Mouse (Mus musculus): ENCODE measurements around the gene Mafb.

The Mafb gene

DNA sequence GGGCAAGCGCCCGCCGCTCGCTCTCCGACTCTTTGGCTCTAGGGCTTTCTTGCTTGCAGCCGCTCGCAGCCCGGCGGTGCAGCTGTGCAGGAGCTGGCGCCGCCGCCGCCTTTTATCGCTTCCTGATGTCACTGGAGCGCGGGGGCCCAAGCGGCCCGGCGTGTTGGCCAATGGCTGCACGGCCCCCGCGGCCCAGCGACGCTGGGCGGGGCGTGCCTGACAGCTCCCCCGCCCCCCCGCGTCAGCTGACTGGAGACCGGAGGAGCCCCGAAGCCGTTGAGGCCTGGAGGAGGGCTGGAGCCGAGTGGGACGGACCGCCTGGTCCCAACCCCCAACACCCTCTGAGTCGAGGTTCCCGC is at the start of gene Mafb:
Gene Mafb (minus strand): TSS at position 86 of the 359 bp plus-strand sequence.
- in situ Hi-C loops (cut with MboI), result no loop called here

- in situ Hi-C loops (cut with MboI), result no loop called here
These were observed 48.3 kb upstream of the Mafb start for GRCm38 (mm10) chr2:160415161-160415560.

DNA sequence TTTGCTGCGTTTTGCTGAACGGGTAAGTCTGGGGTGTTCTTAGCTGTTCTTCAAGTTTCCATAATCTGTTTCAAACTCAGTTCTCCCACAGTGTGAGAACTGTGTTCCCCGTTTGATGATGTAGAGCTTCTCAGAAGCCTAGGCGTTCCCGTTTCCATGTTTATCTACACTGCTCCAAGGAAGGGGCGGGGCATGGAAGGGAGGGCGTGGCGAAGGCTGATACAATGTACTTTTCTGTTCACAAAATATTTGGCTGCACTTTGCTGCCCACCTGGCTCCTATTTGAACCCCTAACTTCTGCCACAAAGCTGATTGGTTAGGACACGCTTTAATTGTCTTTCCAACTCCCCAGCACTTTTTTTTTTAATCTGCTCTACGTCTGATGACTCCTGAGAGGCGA is 47.9 kb upstream of the Mafb start:
- in situ Hi-C loops (cut with MboI), result no loop called here

DNA sequence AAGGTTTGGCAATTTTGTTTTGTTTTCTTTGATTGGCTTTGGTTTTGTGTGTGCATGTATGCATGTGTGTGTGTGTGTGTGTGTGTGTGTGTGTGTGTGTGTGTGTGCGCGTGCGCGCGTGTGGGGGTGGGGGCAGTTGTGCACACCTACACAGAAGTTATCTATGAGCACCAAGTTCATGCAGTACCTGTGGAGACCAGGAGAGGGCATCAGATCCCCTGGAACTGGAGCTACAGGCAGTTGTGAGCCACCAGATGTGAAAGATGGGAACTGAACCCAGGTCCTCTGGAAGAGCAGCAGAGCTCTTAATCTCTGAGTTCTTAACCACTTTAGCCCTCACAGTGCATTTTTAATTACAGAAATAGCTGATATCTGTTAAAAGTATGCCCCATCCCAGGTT is 47.1 kb upstream of the Mafb start:
- in situ Hi-C loops (cut with MboI), result no loop called here

GRCm38 (mm10) chr2:160413055-160413454 is 46.2 kb upstream of the Mafb start:
- in situ Hi-C loops (cut with MboI), result no loop called here

GRCm38 (mm10) chr2:160411431-160411830 is 44.6 kb upstream of the Mafb start:
- in situ Hi-C loops (cut with MboI), result no loop called here

- in situ Hi-C loops (cut with MboI), result no loop called here
These were observed 40.9 kb upstream of the Mafb start for GRCm38 (mm10) chr2:160407720-160408119.

- in situ Hi-C loops (cut with MboI), result no loop called here
These were observed 30.9 kb upstream of the Mafb start for GRCm38 (mm10) chr2:160397747-160398146.

- in situ Hi-C loops (cut with MboI), result no loop called here
These were observed 27.9 kb upstream of the Mafb start for GRCm38 (mm10) chr2:160394735-160395134.

DNA sequence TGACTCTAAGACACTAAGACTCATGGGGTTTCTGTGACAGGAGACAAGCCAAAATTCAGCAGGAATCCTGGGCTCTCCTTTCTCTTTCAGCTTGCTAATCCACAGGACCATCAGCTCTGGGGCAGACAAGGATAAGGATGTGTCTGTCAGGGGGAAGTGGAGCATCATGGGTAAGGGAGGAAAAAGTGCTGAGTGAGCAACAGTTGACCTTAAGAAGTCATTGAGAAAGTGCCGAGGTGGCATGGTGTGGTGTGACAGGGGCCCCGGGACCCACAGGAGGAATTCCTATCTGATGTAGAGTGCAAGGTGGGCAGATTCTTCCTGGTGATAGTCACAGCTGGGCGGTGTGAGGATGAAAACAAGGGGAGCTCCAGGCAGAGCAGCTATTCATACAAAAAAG is 25.8 kb upstream of the Mafb start:
- in situ Hi-C loops (cut with MboI), result no loop called here

- in situ Hi-C loops (cut with MboI), result no loop called here
These were observed 21.7 kb upstream of the Mafb start for GRCm38 (mm10) chr2:160388596-160388995.

DNA sequence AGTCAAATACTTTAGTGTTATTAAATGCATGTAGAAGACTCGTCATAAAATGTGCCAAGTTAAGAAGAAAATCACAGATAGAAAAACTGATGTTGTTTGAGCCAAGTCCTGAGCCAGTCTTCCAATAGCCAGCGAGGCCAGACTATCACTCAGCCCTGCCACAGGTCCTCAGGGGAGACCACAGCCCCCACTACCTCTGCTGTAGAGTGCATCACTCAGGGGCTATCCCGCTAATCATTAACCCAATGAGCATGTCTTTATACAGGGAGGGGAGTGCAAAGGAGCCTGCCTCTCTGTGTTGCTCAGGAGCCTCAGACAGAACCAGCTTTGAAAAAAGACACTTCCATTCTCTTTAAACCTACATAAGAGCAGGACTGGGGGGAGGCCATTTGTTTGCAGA is 16.6 kb upstream of the Mafb start:
- in situ Hi-C loops (cut with MboI), result no loop called here

- in situ Hi-C loops (cut with MboI), result no loop called here
These were observed 11.4 kb upstream of the Mafb start for GRCm38 (mm10) chr2:160378271-160378670.

- in situ Hi-C loops (cut with MboI), result no loop called here
These were observed 9.4 kb upstream of the Mafb start for GRCm38 (mm10) chr2:160376236-160376635.

GRCm38 (mm10) chr2:160369653-160370420 is 3.0 kb upstream of the Mafb start:
- in situ Hi-C loops (cut with MboI), result no loop called here

GRCm38 (mm10) chr2:160368422-160369357 is 1.8 kb upstream of the Mafb start:
- in situ Hi-C loops (cut with MboI), result no loop called here

GRCm38 (mm10) chr2:160367448-160368208 is 763 bp upstream of the Mafb start:
- in situ Hi-C loops (cut with MboI), result no loop called here

DNA sequence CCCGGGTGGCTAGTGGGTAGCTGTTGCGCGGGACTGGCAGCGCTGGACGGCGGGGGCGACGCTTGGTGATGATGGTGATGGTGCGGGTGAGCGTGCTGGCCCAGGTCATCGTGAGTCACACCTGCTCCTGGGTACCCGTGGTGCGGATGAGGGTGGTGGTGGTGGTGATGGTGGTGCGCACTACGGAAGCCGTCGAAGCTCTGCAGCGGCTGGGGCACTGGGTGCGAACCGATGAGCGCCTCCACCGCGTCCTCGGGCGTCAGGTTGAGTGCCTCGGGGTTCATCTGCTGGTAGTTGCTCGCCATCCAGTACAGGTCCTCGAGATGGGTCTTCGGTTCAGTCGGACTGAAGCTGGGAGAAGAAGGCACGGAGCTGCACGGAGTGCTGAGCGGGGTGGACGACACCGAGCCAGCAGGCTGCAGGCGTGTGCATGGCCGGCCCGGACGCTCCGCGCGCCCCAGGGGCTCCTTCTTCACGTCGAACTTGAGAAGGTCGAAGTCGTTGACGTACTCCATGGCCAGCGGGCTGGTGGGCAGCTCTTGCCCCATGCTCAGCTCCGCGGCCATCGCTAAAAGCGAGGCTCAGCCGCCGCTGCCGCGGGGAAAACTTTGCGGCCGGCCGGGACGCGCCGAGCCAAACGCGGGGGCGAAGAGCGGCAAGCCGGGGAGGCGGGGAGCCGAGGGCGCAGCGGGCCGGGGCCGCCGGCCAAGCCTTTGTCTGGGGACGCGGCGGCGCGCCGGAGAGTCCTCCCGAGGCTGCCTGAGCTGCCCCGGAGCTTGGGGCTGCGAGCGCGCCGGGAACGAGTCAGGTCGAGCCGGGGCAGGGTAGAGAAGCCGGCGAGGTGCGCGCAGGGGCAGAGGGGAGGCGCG is 520 bp downstream of the Mafb start:
- in situ Hi-C loops (cut with MboI), result no loop called here

GRCm38 (mm10) chr2:160365107-160365911 is 1.6 kb downstream of the Mafb start:
- in situ Hi-C loops (cut with MboI), result no loop called here

DNA sequence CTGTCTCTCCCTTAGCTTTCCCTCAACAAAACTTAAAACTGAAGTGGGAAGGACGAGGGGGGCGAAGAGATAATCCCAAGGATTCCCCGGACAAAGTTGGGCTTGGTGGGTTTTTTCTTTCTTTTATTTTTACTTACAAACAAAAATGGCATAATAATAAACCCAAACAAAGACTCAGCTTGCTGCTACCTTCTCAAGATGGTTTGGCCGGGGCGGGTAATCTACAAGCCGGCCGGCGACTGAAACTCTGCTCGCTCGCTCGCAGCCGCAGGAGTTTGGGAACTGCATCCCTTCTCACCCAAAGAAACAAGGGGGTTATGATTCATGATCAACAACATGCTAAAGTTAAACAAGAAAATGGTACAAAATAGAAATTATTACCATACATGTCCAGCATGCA is 2.2 kb downstream of the Mafb start:
- in situ Hi-C loops (cut with MboI), result no loop called here

Measured in mature B cell (primary cell).